In the genomic region with DNA sequence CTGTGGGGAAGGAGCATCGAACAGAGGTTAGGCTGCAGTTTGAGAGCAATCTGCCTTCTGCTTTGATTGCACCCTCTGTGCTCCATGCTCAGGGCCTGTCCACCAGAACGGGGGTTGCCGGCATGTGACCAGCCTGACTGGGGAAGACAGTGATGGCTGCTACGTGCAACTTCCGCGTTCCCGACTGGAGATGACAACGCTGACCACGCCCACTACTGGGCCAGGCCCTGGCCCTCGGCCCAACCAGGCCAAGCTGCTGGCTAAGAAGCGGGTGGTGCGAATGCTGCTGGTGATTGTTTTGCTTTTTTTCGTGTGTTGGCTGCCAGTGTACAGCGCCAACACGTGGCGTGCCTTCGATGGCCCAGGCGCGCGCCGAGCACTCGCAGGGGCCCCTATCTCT, we compare ENCODE assay signal across 22 mouse cellular contexts. TPM values are rescaled to one million over a fixed set of nuclear protein-coding genes. Genes with fewer than 3 reads are reported as not detected.
DNase-seq lines count a peak whose midpoint lies in the region; ATAC-seq and TF ChIP-seq lines count a peak whose summit lies in the region.
"Had no signal": no experiment of that assay in that cellular context is flagged by ENCODE, and none has a peak within 500 bp of the region (broad histone marks: within the 10 kb centered on the region; RNA-seq: fewer than 3 reads in every experiment).

No protein-coding gene starts in this region.

- ATAC-seq in heart, embryonic 13.5 days (ENCODE audit: extremely low read depth, insufficient number of reproducible peaks, low FRiP score, low TSS enrichment): no peak
- 0 out of 2 replicates have a peak, but pooled peaks have one; percentile 16 for ATAC-seq in lung, postnatal 0 days
- ATAC-seq: midbrain, embryonic 15.5 days had no signal

- DNase-seq in heart, adult 9 months (ENCODE audit: low spot score in 2 of 2): no peak
- no peak for DNase-seq in lung, postnatal 0 days (ENCODE audit: low spot score)
- DNase-seq in lung, postnatal 14 days: no peak
- DNase-seq in ES-CJ7 (ENCODE audit: low read depth, low spot score): peak; percentile 35
- peak; percentile 17 to 55 for DNase-seq in lung, postnatal 4 days
- no peak for DNase-seq in embryonic facial prominence, embryonic 10.5 days (ENCODE audit: low spot score)
- DNase-seq: adrenal gland, postnatal 25 days; cerebellum, adult 11 months; kidney, adult 11 months; thymus, adult 18-20 months had no signal

- peaks cover 12% of the 10 kb centered on the region for H3K4me1 ChIP-seq in heart, embryonic 13.5 days
- no peaks in the 10 kb centered on the region for H3K4me1 ChIP-seq in lung, postnatal 0 days (ENCODE audit: insufficient read depth, low read depth, low read length)
- H3K4me1 ChIP-seq in embryonic facial prominence, embryonic 10.5 days: 0 out of 2 replicates have a peak, but pooled peaks cover 4% of the 10 kb centered on the region
- H3K4me1 ChIP-seq: midbrain, embryonic 15.5 days had no signal

- no peak overlapping the region for H3K27ac ChIP-seq in heart, embryonic 13.5 days (replicated peaks)
- H3K27ac ChIP-seq in lung, postnatal 0 days (ENCODE audit: low read length): no peak overlapping the region
- H3K27ac ChIP-seq in embryonic facial prominence, embryonic 10.5 days (replicated peaks): no peak overlapping the region
- H3K27ac ChIP-seq: midbrain, embryonic 15.5 days had no signal

- no peak overlapping the region for H3K4me3 ChIP-seq in heart, embryonic 13.5 days
- no peak overlapping the region for H3K4me3 ChIP-seq in lung, postnatal 0 days (ENCODE audit: low read depth, low read length)
- H3K4me3 ChIP-seq in embryonic facial prominence, embryonic 10.5 days: no peak overlapping the region
- H3K4me3 ChIP-seq: midbrain, embryonic 15.5 days; myocyte had no signal

- TF ChIP-seq EP300 in lung, postnatal 0 days (IDR thresholded peaks at IDR 0.05): no peak

- no peaks in the 10 kb centered on the region for H3K36me3 ChIP-seq in heart, embryonic 13.5 days
- H3K36me3 ChIP-seq in lung, postnatal 0 days (ENCODE audit: insufficient read depth, low read length): no peaks in the 10 kb centered on the region
- H3K36me3 ChIP-seq in embryonic facial prominence, embryonic 10.5 days (replicated peaks): no peaks in the 10 kb centered on the region
- H3K36me3 ChIP-seq: G1E; midbrain, embryonic 15.5 days had no signal

- TF ChIP-seq CTCF in lung, postnatal 0 days (IDR thresholded peaks at IDR 0.05): no peak

- H3K27me3 ChIP-seq in heart, embryonic 13.5 days (replicated peaks): peaks cover 17% of the 10 kb centered on the region
- H3K27me3 ChIP-seq in lung, postnatal 0 days (replicated peaks; ENCODE audit: insufficient read depth, low read length): no peaks in the 10 kb centered on the region
- H3K27me3 ChIP-seq in embryonic facial prominence, embryonic 10.5 days (replicated peaks; ENCODE audit: low read depth, poor library complexity, severe bottlenecking): no peaks in the 10 kb centered on the region
- H3K27me3 ChIP-seq: midbrain, embryonic 15.5 days had no signal

- no peak overlapping the region for H3K9ac ChIP-seq in heart, embryonic 13.5 days
- no peak overlapping the region for H3K9ac ChIP-seq in lung, postnatal 0 days (replicated peaks; ENCODE audit: low read depth)
- H3K9ac ChIP-seq: midbrain, embryonic 15.5 days had no signal

- H3K4me2 ChIP-seq in heart, embryonic 13.5 days: 0 out of 2 replicates have a peak overlapping the region, but pooled peaks have one; percentile 1
- no peak overlapping the region for H3K4me2 ChIP-seq in lung, postnatal 0 days (replicated peaks; ENCODE audit: low read depth, low read length)
- H3K4me2 ChIP-seq: midbrain, embryonic 15.5 days had no signal

- 71% methylated on average over 22 of the region's 22 CpGs for WGBS in heart, embryonic 13.5 days
- 73% methylated on average over 22 of the region's 22 CpGs for WGBS in lung, postnatal 0 days
- 85% methylated on average over 22 of the region's 22 CpGs for WGBS in embryonic facial prominence, embryonic 10.5 days

- H3K9me3 ChIP-seq in heart, embryonic 13.5 days: no peaks in the 10 kb centered on the region
- no peaks in the 10 kb centered on the region for H3K9me3 ChIP-seq in lung, postnatal 0 days (ENCODE audit: low read length)
- H3K9me3 ChIP-seq in embryonic facial prominence, embryonic 10.5 days: no peaks in the 10 kb centered on the region
- H3K9me3 ChIP-seq: G1E; midbrain, embryonic 15.5 days had no signal

RNA-seq across cellular contexts. Expression of a gene that starts 9.3 kb away (rescaled TPM):
- polyA plus RNA-seq in heart, embryonic 13.5 days (2015; fragmentation: Nextera tagmentation; extraction: Ambion mirVana): 0.11 and 0.18 TPM in 2 replicates
- 0.06 and 0.12 TPM in 2 replicates for polyA plus RNA-seq in lung, postnatal 0 days (2015; fragmentation: Nextera tagmentation; extraction: Ambion mirVana)
- 0.47 and 0.87 TPM in 2 replicates for polyA plus RNA-seq in embryonic facial prominence, embryonic 10.5 days (2016; fragmentation: Nextera tagmentation; extraction: Ambion mirVana)
- polyA plus RNA-seq: C2C12; G1E; large intestine, adult 2 months; liver, embryonic 16.5 days; myocyte had no signal

RNA-seq across cellular contexts. Expression of a gene that starts 30.4 kb away (rescaled TPM):
- polyA plus RNA-seq in heart, embryonic 13.5 days (2015; fragmentation: Nextera tagmentation; extraction: Ambion mirVana): not detected in 2 replicates
- 0.11 TPM in 1 of 2 replicates, not detected in the other for polyA plus RNA-seq in lung, postnatal 0 days (2015; fragmentation: Nextera tagmentation; extraction: Ambion mirVana)
- 0.12 TPM in 1 of 2 replicates, not detected in the other for polyA plus RNA-seq in embryonic facial prominence, embryonic 10.5 days (2016; fragmentation: Nextera tagmentation; extraction: Ambion mirVana)
- polyA plus RNA-seq: C2C12; G1E; kidney, embryonic 16.5 days; liver, embryonic 16.5 days; neural tube, embryonic 14.5 days had no signal

RNA-seq across cellular contexts. Expression of a gene that starts 34.9 kb away (rescaled TPM):
- polyA plus RNA-seq in heart, embryonic 13.5 days (2015; fragmentation: Nextera tagmentation; extraction: Ambion mirVana): 28.9 and 29.6 TPM in 2 replicates
- polyA plus RNA-seq in lung, postnatal 0 days (2015; fragmentation: Nextera tagmentation; extraction: Ambion mirVana): 25.1 and 26.0 TPM in 2 replicates
- polyA plus RNA-seq in embryonic facial prominence, embryonic 10.5 days (2016; fragmentation: Nextera tagmentation; extraction: Ambion mirVana): 44.0 and 44.8 TPM in 2 replicates

RNA-seq across cellular contexts. Expression of a gene that starts 47.3 kb away (rescaled TPM):
- 74.7 and 80.5 TPM in 2 replicates for polyA plus RNA-seq in heart, embryonic 13.5 days (2015; fragmentation: Nextera tagmentation; extraction: Ambion mirVana)
- polyA plus RNA-seq in lung, postnatal 0 days (2015; fragmentation: Nextera tagmentation; extraction: Ambion mirVana): 162 and 168 TPM in 2 replicates
- polyA plus RNA-seq in embryonic facial prominence, embryonic 10.5 days (2016; fragmentation: Nextera tagmentation; extraction: Ambion mirVana): 17.3 and 17.7 TPM in 2 replicates
- polyA plus RNA-seq: G1E had no signal

RNA-seq across cellular contexts. Expression of a gene that starts 60.0 kb away (rescaled TPM):
- not detected in 2 replicates for polyA plus RNA-seq in heart, embryonic 13.5 days (2015; fragmentation: Nextera tagmentation; extraction: Ambion mirVana)
- polyA plus RNA-seq in lung, postnatal 0 days (2015; fragmentation: Nextera tagmentation; extraction: Ambion mirVana): not detected in 2 replicates
- polyA plus RNA-seq in embryonic facial prominence, embryonic 10.5 days (2016; fragmentation: Nextera tagmentation; extraction: Ambion mirVana): not detected in 2 replicates
- polyA plus RNA-seq: C2C12; embryonic facial prominence, embryonic 14.5 days; G1E; kidney, embryonic 16.5 days; large intestine, adult 2 months; limb, embryonic 14.5 days; liver, embryonic 16.5 days; midbrain, embryonic 15.5 days; myocyte; neural tube, embryonic 14.5 days; small intestine, adult 2 months had no signal

Comparison
In these comparisons a context has a peak if more than half of its experiments do, and no peak if none do; other contexts are left out.
1. DNase-seq: peak in ES-CJ7 (single experiment) and lung, postnatal 4 days (2 of 2); none in heart, adult 9 months (0 of 2), lung, postnatal 0 days (single experiment), lung, postnatal 14 days (single experiment) and embryonic facial prominence, embryonic 10.5 days (single experiment).